Mouse (Mus musculus) lung, adult 2 months (tissue): ENCODE measurements around the gene Pdcl3.

Experiments used
- CTCF ChIP-seq: fragments of 200-500 bp; IDR thresholded peaks from 2 replicates; pipeline ENCODE4 v1.5.1; 2011; ENCODE audit warnings: mild to moderate bottlenecking, low read length, control low read depth; ENCODE audit not compliant: insufficient read depth
- POLR2A ChIP-seq: fragments of 200-500 bp; IDR thresholded peaks from 2 replicates; pipeline ENCODE4 v1.6.1; 2011; ENCODE audit warnings: low read depth, mild to moderate bottlenecking, control low read depth, low read length, borderline replicate concordance; ENCODE audit errors: extremely low read depth

DNA sequence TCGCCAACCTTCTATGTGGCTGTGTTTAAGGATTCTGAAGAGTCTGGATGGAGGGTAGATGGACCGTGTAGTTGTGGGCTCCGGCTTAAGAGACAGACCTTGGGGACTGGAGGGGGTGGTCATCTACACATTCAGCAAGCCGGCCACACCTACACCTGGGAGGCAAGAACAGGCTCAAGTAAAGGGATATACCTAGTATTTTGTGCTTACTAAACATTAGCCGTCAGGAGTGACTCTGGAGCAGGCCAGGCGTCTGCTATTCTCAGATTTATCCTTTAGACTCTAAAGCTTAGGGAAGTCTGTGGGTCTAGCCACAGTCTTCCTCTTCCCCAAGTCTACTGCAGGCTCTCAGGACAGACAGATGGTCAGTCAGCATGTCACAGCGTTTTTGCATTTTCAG, 2.9 kb downstream of the Pdcl3 start:
- TF ChIP-seq CTCF (no peak), POLR2A (no peak)
